Mouse (Mus musculus) brain, embryonic 14.5 days (tissue): Measurements from ENCODE around the gene Igfbpl1.

Source experiments
- CTCF ChIP-seq: fragments of 200-500 bp; IDR thresholded peaks from 2 replicates; pipeline ENCODE4 v1.5.1; 2012; ENCODE audit warnings: inconsistent platforms, mild to moderate bottlenecking, moderate library complexity, borderline replicate concordance; ENCODE audit not compliant: insufficient read depth, insufficient read length; ENCODE audit errors: extremely low read depth
- POLR2A ChIP-seq: fragments of 200-500 bp; IDR thresholded peaks from 2 replicates; pipeline ENCODE4 v1.6.1; 2012; ENCODE audit warnings: mild to moderate bottlenecking, inconsistent platforms, borderline replicate concordance; ENCODE audit not compliant: poor library complexity, insufficient read depth, insufficient read length, severe bottlenecking; ENCODE audit errors: extremely low read depth

- TF ChIP-seq POLR2A (peak; percentile 73), CTCF (no peak)
These were observed at the start of gene Igfbpl1 for GRCm38 (mm10) chr4:45826275-45827040.
